ENCODE assay signal across 8 mouse cellular contexts in genomic region chr10:118592648-118593368, GRCm38 (mm10).
DNase-seq lines count a peak whose midpoint lies in the region; ATAC-seq and TF ChIP-seq lines count a peak whose summit lies in the region.

No protein-coding gene starts in this region.

- intact Hi-C loops in heart, postnatal 14 days (cut with DNase I): loop anchor here (1.0 to 10.0 kb wide), 3 partner anchors 202 to 486 kb away; no protein-coding TSS in a partner anchor

- peak; percentile 46; the same call in 1 of the 2 replicates for ATAC-seq in G1E (ENCODE audit: extremely low read depth, insufficient number of reproducible peaks, low FRiP score, poor library complexity, severe bottlenecking)

- H3K36me3 ChIP-seq in G1E (replicated peaks): no peaks in the 10 kb centered on the region

- H3K4me1 ChIP-seq in G1E (ENCODE audit: insufficient read depth, low read depth, low read length): no peaks in the 10 kb centered on the region

- H3K9me3 ChIP-seq in G1E (replicated peaks): peaks cover 18% of the 10 kb centered on the region

- no peak overlapping the region for H3K4me3 ChIP-seq in G1E (ENCODE audit: low read depth, low read length)

- peak; percentile 29 for TF ChIP-seq CTCF in G1E (IDR thresholded peaks at IDR 0.05; ENCODE audit: low read depth, low read length)

- DNase-seq in G1E (ENCODE audit: low spot score): no peak
- peak; percentile 85 for DNase-seq in brain, adult 2 months (ENCODE audit: low read depth, low spot score)
- DNase-seq in fibroblast of lung, adult 2 months (ENCODE audit: low read depth): peak; percentile 62
- peak; percentile 83 to 93 for DNase-seq in heart, postnatal 14 days
- peak; percentile 91 for DNase-seq in layer of hippocampus, adult 11-12 months (ENCODE audit: low spot score)
- DNase-seq in lung, postnatal 14 days: peak; percentile 94
- DNase-seq in right cerebral cortex, adult 18-20 months: peak; percentile 76
- DNase-seq in urinary bladder, adult 2 months (ENCODE audit: low spot score): peak; percentile 44

- no peaks in the 10 kb centered on the region for H3K27me3 ChIP-seq in G1E (ENCODE audit: insufficient read depth, low read length)
